Mouse (Mus musculus) MEL (cell line): Measurements from ENCODE around the gene Ces2f. TPM values are rescaled to one million over a fixed set of nuclear protein-coding genes. Genes with fewer than 3 reads are reported as not detected.

Experiments used
- DNase-seq: peaks from one replicate; pipeline ENCODE4 v3.0.0; 2011; ENCODE audit warnings: low read depth, low spot score
- H3K27ac ChIP-seq: 2 replicates; pipeline ENCODE4 v1.5.1; 2012; ENCODE audit warnings: low read depth, mild to moderate bottlenecking, control low read depth, low read length, moderate library complexity; ENCODE audit not compliant: control insufficient read depth
- H3K27me3 ChIP-seq, 2 experiments: fragments of 150-350 bp in 1 of 2; sonication (generic) in 1 of 2; 2 replicates each; pipeline ENCODE4 v1.6.1; 2012; ENCODE audit warnings: low read length in 2 of 2, mild to moderate bottlenecking in 2 of 2, improper control_type of control experiment in 1 of 2, moderate library complexity in 1 of 2; ENCODE audit not compliant: insufficient read depth in 2 of 2, control insufficient read depth in 1 of 2
- H3K36me3 ChIP-seq, 2 experiments: 2 replicates each; pipeline ENCODE4 v1.6.1; 2012 to 2014; ENCODE audit warnings: low read length in 2 of 2, improper control_type of control experiment in 1 of 2, inconsistent platforms in 1 of 2, mild to moderate bottlenecking in 1 of 2; ENCODE audit not compliant: insufficient read depth in 2 of 2, control insufficient read depth in 1 of 2
- H3K4me1 ChIP-seq, 2 experiments: fragments of 150-350 bp in 1 of 2; sonication (generic) in 1 of 2; 2 replicates each; pipeline ENCODE4 v1.6.1; 2012; ENCODE audit warnings: low read length in 2 of 2, improper control_type of control experiment in 1 of 2, mild to moderate bottlenecking in 1 of 2; ENCODE audit not compliant: insufficient read depth in 2 of 2, control insufficient read depth in 1 of 2
- H3K4me3 ChIP-seq, 2 experiments: fragments of 150-350 bp in 1 of 2; sonication (generic) in 1 of 2; 2 replicates each; pipeline ENCODE4 v1.5.1; 2012; ENCODE audit warnings: low read depth in 2 of 2, low read length in 2 of 2, mild to moderate bottlenecking in 2 of 2, moderate library complexity in 2 of 2, control low read depth in 1 of 2, improper control_type of control experiment in 1 of 2; ENCODE audit not compliant: control insufficient read depth in 1 of 2, insufficient read depth in 1 of 2
- H3K79me2 ChIP-seq: 2 replicates; pipeline ENCODE4 v1.6.1; 2012; ENCODE audit warnings: mild to moderate bottlenecking, low read length, moderate library complexity; ENCODE audit not compliant: control insufficient read depth, poor library complexity, insufficient read depth
- H3K9ac ChIP-seq: 2 replicates; pipeline ENCODE4 v1.6.1; 2012; ENCODE audit warnings: low read depth, mild to moderate bottlenecking, control low read depth, low read length, moderate library complexity; ENCODE audit not compliant: control insufficient read depth, poor library complexity, severe bottlenecking
- H3K9me3 ChIP-seq: fragments of 150-350 bp; sonication (generic); replicated peaks from 2 replicates; pipeline ENCODE4 v1.6.1; 2012; ENCODE audit warnings: mild to moderate bottlenecking, low read length, improper control_type of control experiment, moderate library complexity; ENCODE audit not compliant: insufficient read depth
- CHD1 ChIP-seq: IDR thresholded peaks from 2 replicates; pipeline ENCODE4 v1.6.1; 2012; ENCODE audit warnings: low read depth, mild to moderate bottlenecking, inconsistent platforms, low read length, improper control_type of control experiment
- E2F4 ChIP-seq: IDR thresholded peaks from 2 replicates; pipeline ENCODE4 v1.6.1; 2011; ENCODE audit warnings: low read depth, low read length, improper control_type of control experiment, borderline replicate concordance
- EP300 ChIP-seq, 2 experiments: IDR thresholded peaks; 2 replicates each; pipeline ENCODE4 v1.6.1; 2011; ENCODE audit warnings: improper control_type of control experiment in 2 of 2, low read length in 2 of 2, low read depth in 1 of 2, mild to moderate bottlenecking in 1 of 2
- GABPA ChIP-seq: IDR thresholded peaks from 2 replicates; pipeline ENCODE4 v1.6.1; 2012; ENCODE audit warnings: low read depth, mild to moderate bottlenecking, inconsistent platforms, low read length, improper control_type of control experiment, moderate library complexity
- GATA1 ChIP-seq: IDR thresholded peaks from 2 replicates; pipeline ENCODE4 v1.6.1; 2011; ENCODE audit warnings: low read depth, low read length, improper control_type of control experiment
- JUND ChIP-seq: IDR thresholded peaks from 2 replicates; pipeline ENCODE4 v1.6.1; 2011; ENCODE audit warnings: low read depth, mild to moderate bottlenecking, improper control_type of control experiment, low read length
- MAX ChIP-seq: IDR thresholded peaks from 2 replicates; pipeline ENCODE4 v1.6.1; 2011; ENCODE audit warnings: low read length, improper control_type of control experiment
- MAZ ChIP-seq: IDR thresholded peaks from 2 replicates; pipeline ENCODE4 v1.6.1; 2012; ENCODE audit warnings: low read depth, mild to moderate bottlenecking, inconsistent platforms, low read length, improper control_type of control experiment
- MYB ChIP-seq: IDR thresholded peaks from 2 replicates; pipeline ENCODE4 v1.6.1; 2011; ENCODE audit warnings: mild to moderate bottlenecking, low read depth, low read length, improper control_type of control experiment
- MYC ChIP-seq: IDR thresholded peaks from 2 replicates; pipeline ENCODE4 v1.6.1; 2011; ENCODE audit warnings: low read depth, mild to moderate bottlenecking, low read length, improper control_type of control experiment, moderate library complexity
- POLR2AphosphoS2 ChIP-seq: IDR thresholded peaks from 2 replicates; pipeline ENCODE4 v1.6.1; 2011; ENCODE audit warnings: low read length, improper control_type of control experiment
- POLR2AphosphoS5 ChIP-seq: IDR thresholded peaks from 2 replicates; pipeline ENCODE4 v1.6.1; 2012; ENCODE audit warnings: low read depth, borderline replicate concordance, mild to moderate bottlenecking, inconsistent platforms, low read length, moderate library complexity, mixed read lengths
- SIN3A ChIP-seq: IDR thresholded peaks from 2 replicates; pipeline ENCODE4 v1.6.1; 2012; ENCODE audit warnings: low read length, improper control_type of control experiment, inconsistent platforms
- TAL1 ChIP-seq: IDR thresholded peaks from 2 replicates; pipeline ENCODE4 v1.6.1; 2012; ENCODE audit warnings: mild to moderate bottlenecking, inconsistent platforms, low read length, moderate library complexity, mixed read lengths
- TCF12 ChIP-seq: IDR thresholded peaks from 2 replicates; pipeline ENCODE4 v1.6.1; 2014; ENCODE audit warnings: low read depth, mild to moderate bottlenecking, inconsistent platforms, low read length, improper control_type of control experiment, moderate library complexity
- UBTF ChIP-seq: IDR thresholded peaks from 2 replicates; pipeline ENCODE4 v1.6.1; 2012; ENCODE audit warnings: low read depth, mild to moderate bottlenecking, inconsistent platforms, low read length, improper control_type of control experiment, moderate library complexity, borderline replicate concordance; ENCODE audit not compliant: insufficient read depth
- USF1 ChIP-seq: IDR thresholded peaks from 2 replicates; pipeline ENCODE4 v1.6.1; 2014; ENCODE audit warnings: low read depth, mild to moderate bottlenecking, inconsistent platforms, low read length, improper control_type of control experiment, moderate library complexity
- USF2 ChIP-seq, 2 experiments: IDR thresholded peaks; 2 replicates each; pipeline ENCODE4 v1.6.1; 2011 to 2012; ENCODE audit warnings: improper control_type of control experiment in 2 of 2, low read length in 2 of 2, borderline replicate concordance in 1 of 2, inconsistent platforms in 1 of 2, low read depth in 1 of 2, mild to moderate bottlenecking in 1 of 2; ENCODE audit not compliant: insufficient read depth in 1 of 2
- ZNF384 ChIP-seq: IDR thresholded peaks from 2 replicates; pipeline ENCODE4 v1.6.1; 2012; ENCODE audit warnings: low read depth, mild to moderate bottlenecking, inconsistent platforms, low read length, improper control_type of control experiment
- polyA plus RNA-seq, 2 experiments: library from polyadenylated mRNA; stranded (reverse) in 1 of 2; unstranded in 1 of 2; fragments of >175 nt in 1 of 2; fragments of >200 nt in 1 of 2; gene quantifications; 2 replicates each; pipeline versions ENCODE4 v1.2.1 to v1.2.4; 2012; ENCODE audit warnings: low replicate concordance in 2 of 2, low read depth in 1 of 2; ENCODE audit not compliant: insufficient read length in 2 of 2, insufficient read depth in 1 of 2, missing spikeins in 1 of 2
- total RNA-seq: library from RNA; depleted of rRNA; stranded (reverse); fragments of 300-350 nt; gene quantifications from 2 replicates; pipeline ENCODE4 v1.2.3, GENCODE M21; 2012; rRNA removed

Gene Ces2f
- total and polyA plus RNA-seq, 3 experiments, result not detected

DNA sequence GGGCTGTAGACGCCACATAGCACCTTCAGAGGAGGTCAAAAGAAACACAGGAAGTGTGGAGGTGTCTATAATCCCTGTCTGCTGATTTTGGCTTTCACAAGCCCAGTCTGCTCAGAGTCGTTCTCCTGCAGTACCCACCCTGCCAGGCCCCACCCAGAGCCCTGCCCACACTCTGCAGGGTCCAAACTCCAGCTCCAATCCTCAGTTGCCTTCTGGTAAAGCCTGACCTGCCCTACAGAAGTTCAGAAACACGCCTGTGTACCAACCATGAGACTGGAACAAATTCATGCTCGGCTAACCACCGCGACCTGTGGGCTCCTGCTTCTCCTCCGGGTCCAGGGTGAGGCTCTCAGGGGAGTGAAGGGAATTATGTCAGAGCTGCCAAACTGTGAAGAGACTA, 53.4 kb downstream of the Ces2f start, which contains the start of gene Ces2h:
Gene Ces2h, plus strand, starts transcription at position 268 of the 400 bp plus-strand sequence.
- no peak within 1 kb of the TSS for H3K27ac ChIP-seq
- H3K27me3 ChIP-seq, result peaks cover 0 to 2% of the 10 kb centered on the region in 2 experiments; a peak in 2 of 4 replicates
- H3K9ac ChIP-seq, result no peak within 1 kb of the TSS
- no peaks in the 10 kb centered on the region for H3K4me1 ChIP-seq
- no peaks in the 10 kb centered on the region for H3K36me3 ChIP-seq
- H3K4me3 ChIP-seq, result no peak within 1 kb of the TSS
- no peak for DNase-seq
- no peaks in the 10 kb centered on the region for H3K79me2 ChIP-seq
- TF ChIP-seq USF1, result no peak
- no peak for TF ChIP-seq MYB
- no peak for TF ChIP-seq UBTF
- TF ChIP-seq POLR2AphosphoS5, result no peak
- TF ChIP-seq TCF12, result no peak
- no peak for TF ChIP-seq JUND
- TF ChIP-seq USF2 (IDR thresholded peaks at IDR 0.05; ENCODE audit: borderline replicate concordance in 1 of 2, insufficient read depth in 1 of 2, low read depth in 1 of 2, low read length in 2 of 2), result no peak
- no peak for TF ChIP-seq CHD1
- no peak for TF ChIP-seq TAL1
- TF ChIP-seq E2F4, result no peak
- TF ChIP-seq SIN3A, result no peak
- no peak for TF ChIP-seq MYC
- no peak for TF ChIP-seq ZNF384
- TF ChIP-seq MAX, result no peak
- TF ChIP-seq POLR2AphosphoS2, result no peak
- no peak for TF ChIP-seq EP300 (IDR thresholded peaks at IDR 0.05; ENCODE audit: low read depth in 1 of 2, low read length in 2 of 2)
- TF ChIP-seq MAZ, result no peak
- TF ChIP-seq GATA1, result no peak
- no peak for TF ChIP-seq GABPA
- no peaks in the 10 kb centered on the region for H3K9me3 ChIP-seq

Other genes with a start within 250 kb of the Ces2f start
- gene Ces2a, start 213.4 kb upstream of the Ces2f start, total RNA-seq, result not detected in 2 replicates
- gene Ces2a, start 213.4 kb upstream of the Ces2f start, polyA plus RNA-seq, result not detected
- not detected in 2 replicates for gene Ces2b, start 115.8 kb upstream of the Ces2f start, total RNA-seq
- gene Ces2b, start 115.8 kb upstream of the Ces2f start, polyA plus RNA-seq, result not detected
- gene Ces2c, start 100.3 kb upstream of the Ces2f start, total RNA-seq, result not detected in 2 replicates
- gene Ces2c, start 100.3 kb upstream of the Ces2f start, polyA plus RNA-seq, result not detected
- not detected in 2 replicates for gene Ces2e, start 21.1 kb upstream of the Ces2f start, total RNA-seq
- gene Ces2e, start 21.1 kb upstream of the Ces2f start, polyA plus RNA-seq, result not detected
- gene Ces2g, start 14.4 kb downstream of the Ces2f start, total RNA-seq, result 95.3 and 105 TPM in 2 replicates
- 100 to 1,000 TPM in 1 of 2 experiments, not detected in 1; 195 TPM for gene Ces2g, start 14.4 kb downstream of the Ces2f start, polyA plus RNA-seq
- not detected in 2 replicates for gene Ces2h, start 53.5 kb downstream of the Ces2f start, total RNA-seq
- not detected for gene Ces2h, start 53.5 kb downstream of the Ces2f start, polyA plus RNA-seq
- gene Ces3a, start 101.2 kb downstream of the Ces2f start, total RNA-seq, result not detected in 2 replicates
- not detected for gene Ces3a, start 101.2 kb downstream of the Ces2f start, polyA plus RNA-seq
- gene Ces3b, start 136.4 kb downstream of the Ces2f start, total RNA-seq, result not detected in 2 replicates
- gene Ces3b, start 136.4 kb downstream of the Ces2f start, polyA plus RNA-seq, result not detected
- not detected in 2 replicates for gene Ces4a, start 184.4 kb downstream of the Ces2f start, total RNA-seq
- not detected for gene Ces4a, start 184.4 kb downstream of the Ces2f start, polyA plus RNA-seq
- 32.5 and 40.6 TPM in 2 replicates for gene Cbfb, start 223.3 kb downstream of the Ces2f start, total RNA-seq
- gene Cbfb, start 223.3 kb downstream of the Ces2f start, polyA plus RNA-seq, result 10 to 100 TPM in 1 of 2 experiments, not detected in 1; 37.9 TPM